Mouse (Mus musculus): ENCODE results near the gene Hk2.

Gene Hk2

GRCm38 (mm10) chr6:82769704-82770103 lies 4.5 kb downstream of the Hk2 start:
- no peak for DNase-seq

DNA sequence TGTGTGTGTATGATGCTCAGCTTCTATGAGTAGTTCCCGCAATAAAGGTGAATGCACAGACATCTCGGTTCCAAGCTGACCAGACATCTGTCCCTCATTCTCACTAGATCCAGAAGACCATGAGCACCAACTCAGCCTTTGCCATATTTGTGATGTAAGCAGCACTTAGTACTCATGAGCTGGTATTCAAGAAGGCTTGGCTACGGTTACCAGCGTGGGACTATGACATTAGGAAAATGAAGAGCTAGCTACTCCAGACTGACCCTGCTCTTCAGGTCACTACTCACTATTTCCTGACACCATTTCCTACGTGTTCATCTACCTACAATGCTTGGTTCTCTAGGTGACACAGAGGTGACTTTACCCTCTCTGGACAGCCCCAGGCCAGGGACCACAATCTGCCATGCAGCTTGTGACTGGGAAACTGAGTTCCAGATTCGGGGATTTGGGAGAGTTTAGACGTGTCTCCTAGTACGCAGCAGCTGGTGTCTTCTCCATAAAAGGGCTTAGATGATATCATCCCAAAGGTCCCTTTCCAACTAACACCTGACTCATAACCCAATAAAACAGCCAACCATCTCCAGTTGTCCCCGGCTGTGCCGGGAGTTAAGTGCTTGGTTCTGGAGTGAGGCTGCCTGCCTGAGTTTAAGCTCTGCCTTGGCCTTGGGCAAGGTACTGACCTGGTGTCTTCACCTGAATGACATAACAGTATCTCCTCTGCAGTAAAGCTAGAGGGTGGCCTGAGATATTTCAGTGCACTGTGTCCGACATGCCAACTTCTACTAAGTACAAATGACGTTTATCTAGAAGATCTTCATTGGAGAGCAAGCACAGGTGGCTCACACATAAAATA lies 6.3 kb downstream of the Hk2 start:
- DNase-seq = no peak

DNA sequence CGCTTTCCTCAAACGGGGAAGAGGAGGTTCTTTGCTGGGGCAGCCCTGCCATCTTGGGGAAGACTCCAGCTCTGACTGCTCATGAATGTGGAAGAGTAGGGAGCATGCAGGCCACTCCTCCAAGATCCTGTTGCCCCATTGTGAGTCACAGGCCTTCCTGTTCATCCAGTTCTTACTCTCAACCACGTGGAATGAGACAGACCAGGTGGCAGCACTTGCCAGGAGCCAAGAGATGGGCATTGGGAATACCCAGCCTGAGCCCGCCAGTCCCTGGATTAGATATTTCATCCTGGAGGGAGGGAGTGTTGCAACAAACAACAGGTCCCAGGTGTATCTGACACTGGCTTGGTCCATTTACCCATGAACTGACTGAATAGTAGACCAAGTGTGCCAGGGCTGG lies 7.6 kb downstream of the Hk2 start:
- DNase-seq = no peak

DNA sequence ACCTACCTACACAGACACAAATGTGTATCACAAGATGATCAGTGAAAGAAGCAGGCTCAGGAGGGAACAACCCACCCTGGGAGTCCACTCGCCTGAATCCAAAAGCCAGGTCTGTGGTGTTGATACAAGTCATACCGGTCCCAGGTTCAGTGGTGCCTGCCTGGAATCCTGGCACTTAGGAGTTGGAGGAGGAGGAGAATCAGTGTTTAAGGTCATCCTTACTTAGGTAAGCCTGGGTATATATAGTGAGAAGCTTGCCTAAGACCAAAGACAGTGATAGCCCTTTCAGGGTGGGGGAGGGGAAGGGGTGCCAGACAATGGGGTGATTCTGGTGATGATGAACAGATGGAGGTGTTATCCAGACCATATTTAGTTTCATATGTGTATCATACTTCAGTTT lies 9.0 kb downstream of the Hk2 start:
- DNase-seq = no peak

DNA sequence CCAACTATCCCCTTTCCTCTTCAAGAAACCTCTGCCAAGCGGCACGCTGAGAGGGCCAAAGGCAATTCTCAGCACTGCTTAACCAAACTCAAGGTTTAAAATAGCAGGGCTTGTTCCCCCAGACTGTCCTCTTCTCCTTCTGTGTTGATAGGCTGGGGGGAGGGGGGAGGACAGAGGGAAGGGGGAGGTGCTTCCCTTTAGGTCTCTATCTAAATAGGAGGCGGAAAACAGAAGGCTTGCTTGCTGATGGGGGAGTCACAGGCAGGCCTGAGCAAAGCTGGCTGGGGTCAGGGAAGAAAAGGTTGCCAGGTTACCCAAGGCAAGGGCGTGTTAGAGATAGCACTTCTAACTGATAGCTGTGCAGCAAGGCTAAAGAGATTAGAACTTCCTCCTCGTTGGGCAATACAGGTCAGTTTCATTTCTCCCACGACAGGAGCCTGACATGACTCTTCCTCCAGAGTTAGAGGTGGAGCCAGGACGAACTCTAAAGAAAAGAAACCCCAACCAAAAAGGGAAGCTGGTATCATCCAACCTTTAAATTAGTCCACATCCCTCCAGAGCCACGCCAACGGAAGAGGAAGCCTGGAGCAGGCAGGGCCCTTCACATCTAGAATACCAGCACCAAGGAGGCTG lies 10.3 kb downstream of the Hk2 start:
- DNase-seq = no peak

DNA sequence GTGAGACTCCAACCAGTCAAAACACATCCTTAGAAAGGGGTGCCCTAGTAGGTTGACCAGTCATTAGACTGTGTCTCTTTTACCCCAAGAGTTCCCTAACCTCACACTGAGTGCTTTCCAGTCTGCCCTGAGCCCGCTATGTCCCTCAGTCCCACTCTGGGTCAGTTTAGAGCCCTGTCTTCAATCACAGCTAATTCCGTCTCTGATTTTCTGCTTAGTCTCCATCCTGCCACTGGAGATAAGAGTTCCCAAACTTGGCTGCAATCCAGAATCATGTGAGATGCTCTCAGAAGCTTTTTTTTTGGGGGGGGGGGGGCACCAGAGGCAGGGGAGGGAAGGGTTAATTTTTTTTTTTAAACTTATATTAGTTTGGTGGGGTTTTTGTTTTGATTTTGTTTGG lies 11.5 kb downstream of the Hk2 start:
- no peak for DNase-seq

GRCm38 (mm10) chr6:82760749-82761357 lies 13.4 kb downstream of the Hk2 start:
- DNase-seq = no peak

DNA sequence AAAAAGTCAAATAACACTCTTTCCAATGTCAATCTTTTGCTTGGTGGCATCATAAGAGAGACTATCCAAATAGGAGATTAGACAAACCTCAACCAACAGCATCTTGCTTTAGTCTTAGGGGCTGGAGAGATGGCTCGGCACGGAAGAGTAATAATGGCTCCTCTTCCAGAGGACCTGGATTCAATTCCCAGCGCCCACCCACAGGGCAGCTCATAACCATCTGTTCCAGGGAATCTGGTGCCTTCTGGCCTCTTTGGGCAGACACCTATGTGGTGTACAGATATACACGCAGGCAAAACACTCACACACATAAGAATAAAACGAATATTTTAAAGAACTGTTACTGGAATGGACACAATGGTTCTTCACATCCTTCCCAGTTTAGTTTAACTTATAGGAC lies 15.0 kb downstream of the Hk2 start:
- no peak for DNase-seq

DNA sequence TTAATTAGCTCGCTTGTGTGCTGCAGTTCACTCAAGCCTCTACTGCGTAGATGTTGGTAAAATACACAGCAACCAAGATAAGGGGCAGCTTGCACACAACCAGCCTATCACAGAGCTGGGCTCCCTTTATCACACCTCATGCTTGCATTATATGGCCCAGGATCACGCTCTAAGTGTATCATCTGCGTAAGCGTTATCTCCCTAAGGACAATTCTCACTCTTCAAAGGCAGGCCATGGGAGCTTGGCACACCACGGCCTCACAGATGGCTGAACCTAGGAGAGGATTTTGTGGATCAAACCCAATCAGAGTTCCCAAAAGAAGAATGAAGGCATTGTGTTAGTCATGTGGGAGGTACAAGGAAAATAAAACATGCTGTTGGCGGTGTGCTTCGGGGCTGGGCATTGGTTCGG lies 17.4 kb downstream of the Hk2 start:
- DNase-seq = peak; percentile 39

DNA sequence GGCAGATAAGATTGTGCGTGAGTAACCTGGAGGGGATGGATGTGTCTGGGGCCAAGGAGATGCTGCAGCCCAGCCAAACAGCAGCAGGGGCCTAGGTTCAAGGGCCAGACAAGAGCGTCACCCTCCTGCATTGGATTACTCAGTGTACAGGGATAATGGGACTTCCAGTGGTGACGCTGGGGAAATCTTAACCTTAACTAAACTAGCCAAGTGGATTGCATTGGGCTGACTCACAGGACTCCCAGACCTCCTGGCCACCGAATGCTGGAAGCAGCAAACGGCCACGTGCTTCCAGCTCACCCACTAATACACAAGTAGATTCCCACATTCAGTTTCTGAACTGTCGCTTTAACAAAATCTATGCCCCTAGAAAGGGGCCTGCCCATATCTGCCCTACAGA lies 18.0 kb downstream of the Hk2 start:
- no peak for DNase-seq

DNA sequence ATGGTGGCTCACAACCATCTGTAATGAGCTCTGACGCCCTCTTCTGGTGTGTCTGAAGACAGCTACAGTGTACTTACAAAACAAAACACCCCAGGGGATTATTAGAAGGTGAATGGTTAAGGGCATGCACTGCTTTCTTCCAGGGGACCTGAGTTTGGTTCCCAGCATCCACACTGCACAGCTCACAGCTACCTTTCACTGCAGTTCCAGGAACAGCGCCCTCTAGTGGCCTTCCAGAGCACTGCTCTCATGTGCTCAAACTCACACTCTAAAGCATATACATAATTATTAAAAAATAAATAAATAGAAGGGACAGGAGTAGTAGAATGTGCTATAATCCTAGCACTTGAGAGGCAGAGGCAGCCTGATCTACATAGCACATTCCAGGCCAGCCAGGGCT lies 18.9 kb downstream of the Hk2 start:
- DNase-seq = no peak

- no peak for DNase-seq
These were observed 19.5 kb downstream of the Hk2 start for GRCm38 (mm10) chr6:82754769-82755168.

DNA sequence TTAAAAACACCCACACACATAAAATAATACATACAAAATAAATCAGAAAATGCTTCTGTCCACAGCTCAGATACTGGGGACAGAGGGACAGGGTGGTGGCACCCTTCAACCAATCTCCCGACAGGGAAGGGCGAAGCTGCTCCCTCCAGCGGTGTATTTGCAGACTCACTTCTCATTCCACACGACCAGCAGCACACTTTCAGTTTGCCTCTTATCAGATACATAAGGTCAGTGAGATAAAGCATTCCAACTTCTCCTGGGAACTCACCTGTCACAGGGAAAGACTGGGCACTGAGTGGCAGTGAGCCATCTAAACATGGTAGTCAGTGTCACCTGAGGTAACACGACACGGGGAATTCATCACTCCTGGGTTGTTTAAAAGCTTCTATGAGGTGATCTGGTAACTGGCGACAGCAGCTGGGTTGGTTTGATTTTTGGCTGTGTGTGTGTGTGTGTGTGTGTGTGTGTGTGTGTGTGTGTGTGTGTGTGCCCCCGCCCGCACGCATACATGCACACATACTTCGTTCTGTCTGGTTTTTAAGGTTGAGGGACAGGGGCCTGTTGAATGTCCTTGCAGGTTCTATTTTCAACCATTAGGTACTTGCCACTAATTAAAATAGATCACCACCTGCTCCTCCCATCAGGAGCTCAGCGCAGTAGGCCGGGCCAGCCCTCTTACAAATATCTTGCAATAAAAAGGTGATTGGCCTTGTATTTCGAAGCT lies 20.5 kb downstream of the Hk2 start:
- DNase-seq = peak; percentile 34

GRCm38 (mm10) chr6:82753061-82753460 lies 21.2 kb downstream of the Hk2 start:
- DNase-seq = no peak

DNA sequence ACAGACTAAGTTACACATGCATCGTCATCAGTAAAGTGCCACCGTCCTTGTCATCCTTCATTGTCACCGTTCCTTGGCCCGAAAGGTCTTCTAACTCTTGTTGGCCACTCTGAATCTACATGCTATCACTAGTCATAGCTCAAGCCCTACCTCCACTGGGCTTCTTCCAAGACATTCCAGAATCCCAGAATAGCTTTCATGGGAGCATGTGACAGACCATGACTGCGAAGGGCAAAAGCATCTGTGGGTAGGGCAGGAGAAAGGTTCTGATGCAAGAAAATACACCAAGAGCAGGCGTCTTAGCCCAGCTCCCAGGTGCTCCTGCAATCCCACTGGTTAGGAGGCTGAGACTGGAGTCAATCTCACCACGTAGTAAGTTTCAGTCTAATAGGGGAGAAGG lies 22.5 kb downstream of the Hk2 start:
- no peak for DNase-seq

GRCm38 (mm10) chr6:82751031-82751430 lies 23.2 kb downstream of the Hk2 start:
- peak; percentile 31 for DNase-seq

DNA sequence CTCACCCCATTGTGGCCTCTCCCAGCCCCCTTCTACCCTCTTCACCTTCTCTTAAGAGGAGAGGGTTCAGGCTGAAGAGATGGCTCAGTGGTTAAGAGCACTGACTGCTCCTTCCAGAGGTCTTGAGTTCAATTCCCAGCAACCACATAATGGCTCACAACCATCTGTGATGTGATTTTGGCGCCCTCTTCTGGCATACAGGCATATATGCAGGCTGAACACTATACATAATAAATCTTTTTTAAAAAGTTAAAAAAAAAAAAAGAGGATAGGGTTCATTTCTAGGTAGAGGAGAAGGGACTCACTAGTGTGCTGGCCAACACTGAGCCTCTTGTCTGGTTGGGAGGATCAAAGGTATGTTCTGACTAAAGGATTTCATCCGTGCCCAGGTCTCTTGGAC lies 24.2 kb downstream of the Hk2 start:
- DNase-seq = no peak

DNA sequence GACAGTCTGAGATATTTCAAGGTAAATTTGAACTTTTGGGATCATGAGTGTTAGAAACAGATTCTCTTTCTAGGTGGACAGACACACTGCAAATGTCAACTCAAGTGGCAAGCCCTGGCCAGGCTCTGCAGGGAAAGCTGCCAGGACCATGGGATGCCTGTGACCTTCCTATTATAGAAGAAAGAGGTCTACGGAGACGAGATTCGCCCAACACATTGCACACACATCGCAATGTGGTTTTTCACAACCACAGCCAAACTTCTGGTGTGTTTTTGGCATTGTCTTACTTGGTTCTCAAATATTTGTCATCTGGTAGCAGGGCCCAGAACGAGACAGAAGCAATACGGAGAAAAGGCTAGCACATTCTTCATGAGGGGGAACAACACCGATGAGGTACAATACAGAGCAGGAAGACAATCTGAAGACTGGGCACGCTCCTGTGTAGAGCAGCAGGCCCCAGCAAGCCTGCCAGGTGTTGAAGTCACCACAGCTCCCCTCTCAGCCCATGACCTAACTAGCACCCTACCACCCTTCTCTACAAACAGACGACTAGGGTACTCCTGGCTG lies 26.1 kb downstream of the Hk2 start:
- DNase-seq = no peak

GRCm38 (mm10) chr6:82747085-82747484 lies 27.2 kb downstream of the Hk2 start:
- DNase-seq = no peak

DNA sequence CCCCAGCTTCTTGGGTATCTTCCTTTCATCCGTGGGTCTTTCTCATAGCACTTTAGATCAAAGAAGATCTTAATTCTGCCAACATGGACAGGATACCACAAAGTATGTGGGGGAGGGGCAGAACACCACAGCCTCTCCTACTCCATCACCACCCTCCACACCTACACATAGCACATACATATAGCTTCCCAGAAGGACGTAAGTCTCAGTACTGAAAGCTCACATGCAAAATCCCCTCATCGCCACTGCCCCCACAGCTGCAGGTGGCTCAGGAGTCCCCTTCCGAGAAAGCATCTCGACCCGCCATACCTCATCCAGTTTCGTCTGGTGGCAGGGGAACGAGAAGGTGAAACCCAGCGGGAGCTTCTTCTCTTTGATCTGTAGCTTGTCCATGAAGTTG lies 29.7 kb downstream of the Hk2 start:
- no peak for DNase-seq

DNA sequence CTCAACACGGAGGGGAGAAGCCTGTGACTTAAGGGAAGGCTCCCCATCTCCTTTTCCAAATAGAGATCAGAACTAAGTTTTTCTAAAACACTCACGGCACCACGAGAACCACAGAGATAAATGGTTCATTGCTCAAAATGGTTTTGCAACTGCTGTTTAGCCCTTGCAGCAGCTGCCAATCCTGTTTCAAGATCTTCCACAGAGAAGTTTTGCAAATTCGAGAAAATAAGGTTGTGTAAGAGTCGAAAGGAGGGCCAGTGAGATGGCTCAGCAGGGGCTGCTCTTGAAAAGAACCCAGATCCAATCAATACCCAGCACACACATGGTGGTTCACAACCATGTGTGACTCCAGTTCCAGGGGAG lies 32.8 kb downstream of the Hk2 start:
- DNase-seq = no peak

DNA sequence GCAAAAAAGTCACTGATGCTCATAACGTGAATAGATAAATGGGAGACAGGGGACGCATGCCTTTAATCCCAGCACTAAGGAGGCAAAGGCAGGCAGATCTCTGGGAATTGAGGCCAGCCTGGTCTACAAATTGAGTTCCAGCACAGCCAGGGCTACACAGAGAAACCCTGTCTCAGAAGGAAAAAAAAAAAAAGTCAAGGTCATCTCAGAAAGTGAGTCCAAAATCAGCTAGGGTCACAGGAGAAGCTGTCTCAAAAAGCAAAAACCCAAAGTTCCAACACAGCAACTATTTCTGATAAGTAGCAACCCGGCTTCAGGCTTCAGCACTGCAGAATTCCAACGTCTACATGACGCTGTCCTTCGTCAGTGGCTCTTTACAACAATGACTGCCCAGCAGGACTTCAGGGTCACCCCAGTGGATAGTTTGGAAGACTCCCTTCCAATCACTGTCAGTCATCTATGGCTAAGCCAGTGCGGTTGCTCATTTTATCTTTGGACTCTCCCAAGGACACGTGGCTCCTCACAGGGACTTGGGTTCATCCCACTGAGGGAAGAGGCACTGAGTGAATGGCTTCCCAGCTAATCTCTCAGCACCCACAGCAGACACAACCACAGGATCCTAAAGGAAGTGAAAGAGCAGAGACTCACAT lies 33.3 kb downstream of the Hk2 start:
- DNase-seq = no peak

DNA sequence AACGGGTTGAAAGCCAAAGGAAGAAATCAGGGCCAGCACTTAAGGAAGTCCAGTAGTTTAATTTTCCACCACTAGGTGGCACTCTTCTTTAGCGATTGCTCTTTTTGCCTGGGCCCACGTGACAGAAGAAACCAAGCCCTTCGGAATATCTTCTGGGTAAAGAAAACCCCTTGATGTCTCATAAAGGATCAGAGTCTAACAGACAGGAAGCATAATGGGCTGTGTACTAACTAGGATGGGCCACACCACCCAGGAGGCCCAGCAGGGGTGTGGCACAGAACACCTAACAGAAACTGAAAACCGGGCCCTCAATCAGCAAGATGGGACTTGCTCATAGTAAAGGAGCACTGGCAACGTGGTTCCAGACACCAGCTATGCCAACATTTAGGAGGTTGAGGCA lies 34.0 kb downstream of the Hk2 start:
- DNase-seq = peak; percentile 29
